ENCODE assay signal across 17 mouse cellular contexts in the genomic region with DNA sequence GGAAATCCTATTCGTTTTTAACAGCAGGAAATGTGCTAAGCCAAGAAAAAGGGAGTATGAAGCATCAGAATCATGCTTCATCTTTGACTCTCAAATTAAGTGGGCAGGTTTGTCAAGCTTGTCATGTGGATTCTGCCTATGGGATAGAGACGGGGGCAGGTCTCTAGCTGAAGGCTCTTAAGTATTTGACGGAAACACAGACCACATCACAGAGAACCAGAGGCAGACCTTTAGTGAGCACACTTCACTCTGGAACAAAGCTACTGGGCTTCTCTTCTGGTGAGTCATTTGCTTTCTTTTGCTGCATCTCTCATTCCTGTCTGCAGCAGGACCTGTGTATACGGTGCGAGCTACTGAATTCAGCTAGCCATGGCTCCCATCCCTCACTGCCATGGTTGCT. TPM values are rescaled to one million over a fixed set of nuclear protein-coding genes. Genes with fewer than 3 reads are reported as not detected.
"Had no signal": no experiment of that assay in that cellular context is flagged by ENCODE, and none has a peak within 500 bp of the region (broad histone marks: within the 10 kb centered on the region; RNA-seq: fewer than 3 reads in every experiment).

A gene (plus strand): TSS at position 209 of the 400 bp plus-strand sequence.

- H3K9me3 ChIP-seq: limb, embryonic 13.5 days; megakaryocyte, embryonic 14.5 days; midbrain, embryonic 12.5 days; neural tube, embryonic 12.5 days had no signal

- H3K27ac ChIP-seq: layer of hippocampus, adult 2 months; limb, embryonic 13.5 days; liver, embryonic 14.5 days; macrophage; midbrain, embryonic 12.5 days; neural tube, embryonic 12.5 days had no signal

- H3K4me3 ChIP-seq: layer of hippocampus, adult 2 months; limb, embryonic 13.5 days; megakaryocyte, embryonic 14.5 days; midbrain, embryonic 12.5 days; myocyte; neural tube, embryonic 12.5 days had no signal

- H3K4me1 ChIP-seq: limb, embryonic 13.5 days; midbrain, embryonic 12.5 days; neural tube, embryonic 12.5 days had no signal

- H3K27me3 ChIP-seq: limb, embryonic 13.5 days; megakaryocyte, embryonic 14.5 days; midbrain, embryonic 12.5 days; neural tube, embryonic 12.5 days had no signal

- H3K9ac ChIP-seq: limb, embryonic 13.5 days; liver, embryonic 14.5 days; midbrain, embryonic 12.5 days; neural tube, embryonic 12.5 days had no signal

- H3K4me2 ChIP-seq: limb, embryonic 13.5 days; midbrain, embryonic 12.5 days; neural tube, embryonic 12.5 days had no signal

- DNase-seq: kidney, adult 11 months; kidney, postnatal 10 days; kidney, postnatal 4 days; left cerebral cortex, postnatal 4 days; lung, adult 2 months; lung, postnatal 10 days; thymus, adult 18-20 months had no signal

RNA-seq across cellular contexts. Expression of the gene that starts here (rescaled TPM):
- total RNA-seq: layer of hippocampus, adult 2 months; layer of hippocampus, postnatal 10 days; left cerebral cortex, postnatal 10 days; left cerebral cortex, postnatal 4 days had no signal
- polyA plus RNA-seq: neural tube, embryonic 12.5 days had no signal
